Mouse (Mus musculus): Measurements from ENCODE around the gene Lrrc10.

DNA sequence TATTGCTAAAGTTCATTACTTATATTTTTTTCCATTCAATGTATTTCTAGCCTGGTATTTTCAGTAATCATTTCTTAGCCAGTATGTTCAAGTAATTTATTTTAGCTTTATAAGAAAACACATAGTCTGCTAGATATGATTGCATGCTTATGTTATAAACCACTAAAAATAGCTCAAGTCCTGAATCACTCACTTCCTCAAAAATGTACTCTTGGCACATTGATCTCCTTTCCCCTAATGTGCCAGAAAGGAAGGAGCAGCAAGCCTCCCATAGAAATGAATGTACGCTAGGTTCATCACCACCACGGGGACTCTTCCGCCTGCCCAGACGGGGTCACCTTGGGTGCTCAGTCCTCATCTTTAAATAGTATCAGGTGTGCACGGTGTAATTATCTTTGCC lies 30.6 kb upstream of the Lrrc10 start:
- no peak for TF ChIP-seq ZC3H11A (IDR thresholded peaks at IDR 0.05; ENCODE audit: low read depth, low read length)
- TF ChIP-seq CTCF (IDR thresholded peaks at IDR 0.05 in 2 of 3, conservative IDR thresholded peaks at IDR 0.05 in 1 of 3; ENCODE audit: control insufficient read depth in 1 of 3, insufficient read depth in 1 of 3, low read depth in 2 of 3, low read length in 3 of 3, poor library complexity in 1 of 3, severe bottlenecking in 1 of 3), result no peak
- no peak for TF ChIP-seq E2F4 (IDR thresholded peaks at IDR 0.05; ENCODE audit: borderline replicate concordance, low read depth, low read length)
- TF ChIP-seq POLR2AphosphoS2 (IDR thresholded peaks at IDR 0.05; ENCODE audit: low read length), result no peak

All from MEL (cell line).